Mouse (Mus musculus): Measurements from ENCODE around the gene Whamm. TPM values are rescaled to one million over a fixed set of nuclear protein-coding genes. Genes with fewer than 3 reads are reported as not detected.
A peak's percentile ranks its signal among the peaks of the same experiment; 100 is the strongest.

Gene Whamm
- polyA plus RNA-seq (2014; fragmentation: Nextera tagmentation; extraction: Ambion mirVana), result 7.0 and 8.2 TPM in 2 replicates

- Histone ChIP-seq H3K4me2 (replicated peaks; ENCODE audit: low read depth, low read length) (peak within 1 kb of the TSS; percentile 81), H3K9me3 (ENCODE audit: control insufficient read depth, low read length) (no peaks in the 10 kb centered on the region), H3K27ac (ENCODE audit: low read depth, low read length) (peak within 1 kb of the TSS; percentile 93), H3K27me3 (ENCODE audit: control insufficient read depth, insufficient read depth, low read length) (no peaks in the 10 kb centered on the region), H3K9ac (ENCODE audit: low read depth, low read length) (peak within 1 kb of the TSS; percentile 85), H3K4me3 (ENCODE audit: low read length) (peak within 1 kb of the TSS; percentile 85), H3K36me3 (ENCODE audit: control insufficient read depth, insufficient read depth, low read length) (peaks cover 2% of the 10 kb centered on the region; the same call in 1 of the 2 replicates), H3K4me1 (ENCODE audit: control insufficient read depth, insufficient read depth, low read length) (0 out of 2 replicates have a peak, but pooled peaks cover 6% of the 10 kb centered on the region)
- ATAC-seq (ENCODE audit: low FRiP score, low TSS enrichment), result peak; percentile 100
- under 1% methylated on average over 96 of the region's 96 CpGs for WGBS
These were observed at the start of gene Whamm for GRCm38 (mm10) chr7:81571108-81571940. TSS of gene Whamm (plus strand) at chr7:81571266.

GRCm38 (mm10) chr7:81523008-81523662, 47.9 kb upstream of the Whamm start:
- Histone ChIP-seq H3K9me3 (ENCODE audit: control insufficient read depth, low read length) (no peaks in the 10 kb centered on the region), H3K4me3 (ENCODE audit: low read length) (peak overlapping the region; percentile 68), H3K36me3 (ENCODE audit: control insufficient read depth, insufficient read depth, low read length) (peaks cover 17% of the 10 kb centered on the region), H3K4me1 (ENCODE audit: control insufficient read depth, insufficient read depth, low read length) (peaks cover 10% of the 10 kb centered on the region), H3K4me2 (replicated peaks; ENCODE audit: low read depth, low read length) (peak overlapping the region; percentile 87), H3K9ac (ENCODE audit: low read depth, low read length) (peak overlapping the region; percentile 67), H3K27me3 (ENCODE audit: control insufficient read depth, insufficient read depth, low read length) (no peaks in the 10 kb centered on the region), H3K27ac (ENCODE audit: low read depth, low read length) (peak overlapping the region; percentile 92)
- under 1% methylated on average over 31 of the region's 31 CpGs for WGBS
- peak; percentile 98 for ATAC-seq (ENCODE audit: low FRiP score, low TSS enrichment)

GRCm38 (mm10) chr7:81523663-81524017, 47.4 kb upstream of the Whamm start:
- Histone ChIP-seq H3K4me3 (ENCODE audit: low read length) (peak overlapping the region; percentile 68), H3K4me2 (replicated peaks; ENCODE audit: low read depth, low read length) (peak overlapping the region; percentile 87), H3K36me3 (ENCODE audit: control insufficient read depth, insufficient read depth, low read length) (peaks cover 22% of the 10 kb centered on the region), H3K9me3 (ENCODE audit: control insufficient read depth, low read length) (no peaks in the 10 kb centered on the region), H3K4me1 (ENCODE audit: control insufficient read depth, insufficient read depth, low read length) (peaks cover 10% of the 10 kb centered on the region), H3K9ac (ENCODE audit: low read depth, low read length) (peak overlapping the region; percentile 67), H3K27me3 (ENCODE audit: control insufficient read depth, insufficient read depth, low read length) (no peaks in the 10 kb centered on the region), H3K27ac (ENCODE audit: low read depth, low read length) (peak overlapping the region; percentile 92)
- ATAC-seq (ENCODE audit: low FRiP score, low TSS enrichment), result peak; percentile 50
- 12% methylated on average over 13 of the region's 13 CpGs for WGBS

GRCm38 (mm10) chr7:81528918-81529317, 42.1 kb upstream of the Whamm start:
- WGBS, result 81% methylated on average over 8 of the region's 8 CpGs
- Histone ChIP-seq H3K36me3 (ENCODE audit: control insufficient read depth, insufficient read depth, low read length) (peaks cover 69% of the 10 kb centered on the region), H3K9ac (ENCODE audit: low read depth, low read length) (no peak overlapping the region), H3K4me3 (ENCODE audit: low read length) (no peak overlapping the region), H3K4me1 (ENCODE audit: control insufficient read depth, insufficient read depth, low read length) (peaks cover 10% of the 10 kb centered on the region), H3K27me3 (ENCODE audit: control insufficient read depth, insufficient read depth, low read length) (no peaks in the 10 kb centered on the region), H3K9me3 (ENCODE audit: control insufficient read depth, low read length) (no peaks in the 10 kb centered on the region), H3K4me2 (replicated peaks; ENCODE audit: low read depth, low read length) (no peak overlapping the region), H3K27ac (ENCODE audit: low read depth, low read length) (no peak overlapping the region)
- no peak for ATAC-seq (ENCODE audit: low FRiP score, low TSS enrichment)

- Histone ChIP-seq H3K4me2 (replicated peaks; ENCODE audit: low read depth, low read length) (no peak overlapping the region), H3K4me1 (ENCODE audit: control insufficient read depth, insufficient read depth, low read length) (no peaks in the 10 kb centered on the region), H3K9me3 (ENCODE audit: control insufficient read depth, low read length) (no peaks in the 10 kb centered on the region), H3K9ac (ENCODE audit: low read depth, low read length) (no peak overlapping the region), H3K36me3 (ENCODE audit: control insufficient read depth, insufficient read depth, low read length) (peaks cover 76% of the 10 kb centered on the region), H3K27ac (ENCODE audit: low read depth, low read length) (no peak overlapping the region), H3K27me3 (ENCODE audit: control insufficient read depth, insufficient read depth, low read length) (no peaks in the 10 kb centered on the region), H3K4me3 (ENCODE audit: low read length) (no peak overlapping the region)
- WGBS, result 89% methylated on average over 1 of the region's 1 CpGs
- ATAC-seq (ENCODE audit: low FRiP score, low TSS enrichment), result no peak
These were observed 39.6 kb upstream of the Whamm start for GRCm38 (mm10) chr7:81531462-81531861.

- Histone ChIP-seq H3K27me3 (ENCODE audit: control insufficient read depth, insufficient read depth, low read length) (no peaks in the 10 kb centered on the region), H3K9ac (ENCODE audit: low read depth, low read length) (no peak overlapping the region), H3K4me1 (ENCODE audit: control insufficient read depth, insufficient read depth, low read length) (0 out of 2 replicates have a peak, but pooled peaks cover 2% of the 10 kb centered on the region), H3K27ac (ENCODE audit: low read depth, low read length) (no peak overlapping the region), H3K4me3 (ENCODE audit: low read length) (no peak overlapping the region), H3K9me3 (ENCODE audit: control insufficient read depth, low read length) (no peaks in the 10 kb centered on the region), H3K36me3 (ENCODE audit: control insufficient read depth, insufficient read depth, low read length) (peaks cover 37% of the 10 kb centered on the region), H3K4me2 (replicated peaks; ENCODE audit: low read depth, low read length) (no peak overlapping the region)
- ATAC-seq (ENCODE audit: low FRiP score, low TSS enrichment), result no peak
- WGBS, result 94% methylated on average over 4 of the region's 4 CpGs
These were observed 34.6 kb upstream of the Whamm start for GRCm38 (mm10) chr7:81536478-81536877.

- H3K4me1 ChIP-seq (ENCODE audit: control insufficient read depth, insufficient read depth, low read length), result 0 out of 2 replicates have a peak, but pooled peaks cover 2% of the 10 kb centered on the region
- ATAC-seq (ENCODE audit: low FRiP score, low TSS enrichment), result no peak
These were observed 32.9 kb upstream of the Whamm start for GRCm38 (mm10) chr7:81538070-81538675.

GRCm38 (mm10) chr7:81539565-81539964, 31.5 kb upstream of the Whamm start:
- no peak overlapping the region for H3K9ac ChIP-seq (ENCODE audit: low read depth, low read length)
- 13% methylated on average over 2 of the region's 2 CpGs for WGBS
- H3K9me3 ChIP-seq (ENCODE audit: control insufficient read depth, low read length), result no peaks in the 10 kb centered on the region
- H3K4me3 ChIP-seq (ENCODE audit: low read length), result no peak overlapping the region
- H3K36me3 ChIP-seq (ENCODE audit: control insufficient read depth, insufficient read depth, low read length), result peaks cover 10% of the 10 kb centered on the region
- H3K4me2 ChIP-seq (replicated peaks; ENCODE audit: low read depth, low read length), result no peak overlapping the region
- H3K27me3 ChIP-seq (ENCODE audit: control insufficient read depth, insufficient read depth, low read length), result no peaks in the 10 kb centered on the region
- no peak overlapping the region for H3K27ac ChIP-seq (ENCODE audit: low read depth, low read length)
- 0 out of 2 replicates have a peak, but pooled peaks cover 2% of the 10 kb centered on the region for H3K4me1 ChIP-seq (ENCODE audit: control insufficient read depth, insufficient read depth, low read length)
- ATAC-seq (ENCODE audit: low FRiP score, low TSS enrichment), result no peak

More at GRCm38 (mm10) chr7:81538070-81538675, 32.9 kb upstream of the Whamm start:
- H3K36me3 ChIP-seq (ENCODE audit: control insufficient read depth, insufficient read depth, low read length), result peaks cover 20% of the 10 kb centered on the region
- H3K9me3 ChIP-seq (ENCODE audit: control insufficient read depth, low read length), result no peaks in the 10 kb centered on the region
- no peak overlapping the region for H3K4me2 ChIP-seq (replicated peaks; ENCODE audit: low read depth, low read length)
- 67% methylated on average over 2 of the region's 2 CpGs for WGBS
- H3K4me3 ChIP-seq (ENCODE audit: low read length), result no peak overlapping the region
- H3K27ac ChIP-seq (ENCODE audit: low read depth, low read length), result no peak overlapping the region
- H3K9ac ChIP-seq (ENCODE audit: low read depth, low read length), result no peak overlapping the region
- no peaks in the 10 kb centered on the region for H3K27me3 ChIP-seq (ENCODE audit: control insufficient read depth, insufficient read depth, low read length)

Measured in kidney, embryonic 14.5 days (tissue).